Mouse (Mus musculus): Measurements from ENCODE around the gene Sertad2. TPM values are rescaled to one million over a fixed set of nuclear protein-coding genes. Genes with fewer than 3 reads are reported as not detected.

The Sertad2 gene
- polyA plus RNA-seq, 1 experiment from 2014 or later: 19.4 TPM

DNA sequence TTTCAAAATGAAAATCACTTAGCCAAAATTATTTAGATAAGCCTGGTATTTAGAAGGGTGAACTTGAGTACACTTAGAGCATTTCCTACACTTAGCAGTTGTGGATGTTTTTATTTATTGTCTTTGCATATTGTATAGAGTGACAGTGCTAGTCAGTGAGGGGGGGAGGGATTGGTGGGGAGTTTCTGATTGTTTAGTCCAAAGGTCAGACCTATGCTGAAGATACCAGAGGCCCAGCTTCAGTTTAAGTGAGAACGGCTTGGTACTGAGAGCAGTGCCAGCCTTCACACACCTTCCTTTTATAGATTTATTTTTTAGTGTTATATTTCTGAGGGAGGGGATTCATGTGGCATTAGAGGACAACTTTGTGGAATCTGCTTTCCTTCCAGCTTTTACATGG, 91.5 kb downstream of the Sertad2 start:
- no peak overlapping the region for H3K4me3 ChIP-seq (ENCODE audit: low read depth, low read length)
- H3K9me3 ChIP-seq (ENCODE audit: control insufficient read depth, low read length): no peaks in the 10 kb centered on the region
- H3K9ac ChIP-seq (ENCODE audit: low read length): no peak overlapping the region
- no peak for ATAC-seq (ENCODE audit: low FRiP score)
- no peaks in the 10 kb centered on the region for H3K36me3 ChIP-seq (ENCODE audit: control insufficient read depth, insufficient read depth, low read length)
- DNase-seq (ENCODE audit: low spot score, missing footprints): no peak
- H3K27me3 ChIP-seq (ENCODE audit: control insufficient read depth, insufficient read depth, low read length): no peaks in the 10 kb centered on the region
- no peak overlapping the region for H3K27ac ChIP-seq (ENCODE audit: low read depth, low read length)
- WGBS: 90% methylated on average over 1 of the region's 1 CpGs
- 0 out of 2 replicates have a peak overlapping the region, but pooled peaks have one; percentile 5 for H3K4me2 ChIP-seq
- peaks cover 36% of the 10 kb centered on the region for H3K4me1 ChIP-seq (ENCODE audit: control insufficient read depth, insufficient read depth, low read length)

- ATAC-seq (ENCODE audit: low FRiP score): no peak
- Histone ChIP-seq H3K9ac (ENCODE audit: low read length) (peak overlapping the region; percentile 3; the same call in 1 of the 2 replicates), H3K9me3 (ENCODE audit: control insufficient read depth, low read length) (no peaks in the 10 kb centered on the region), H3K4me2 (peak overlapping the region; percentile 3; the same call in 1 of the 2 replicates), H3K36me3 (ENCODE audit: control insufficient read depth, insufficient read depth, low read length) (no peaks in the 10 kb centered on the region), H3K27me3 (ENCODE audit: control insufficient read depth, insufficient read depth, low read length) (no peaks in the 10 kb centered on the region), H3K4me3 (ENCODE audit: low read depth, low read length) (no peak overlapping the region), H3K27ac (ENCODE audit: low read depth, low read length) (peak overlapping the region; percentile 58), H3K4me1 (ENCODE audit: control insufficient read depth, insufficient read depth, low read length) (peaks cover 47% of the 10 kb centered on the region)
- 32% methylated on average over 6 of the region's 6 CpGs for WGBS
- DNase-seq (ENCODE audit: low spot score, missing footprints): peak; percentile 81
Observed at GRCm38 (mm10) chr11:20635646-20636045, 92.6 kb downstream of the Sertad2 start.

DNA sequence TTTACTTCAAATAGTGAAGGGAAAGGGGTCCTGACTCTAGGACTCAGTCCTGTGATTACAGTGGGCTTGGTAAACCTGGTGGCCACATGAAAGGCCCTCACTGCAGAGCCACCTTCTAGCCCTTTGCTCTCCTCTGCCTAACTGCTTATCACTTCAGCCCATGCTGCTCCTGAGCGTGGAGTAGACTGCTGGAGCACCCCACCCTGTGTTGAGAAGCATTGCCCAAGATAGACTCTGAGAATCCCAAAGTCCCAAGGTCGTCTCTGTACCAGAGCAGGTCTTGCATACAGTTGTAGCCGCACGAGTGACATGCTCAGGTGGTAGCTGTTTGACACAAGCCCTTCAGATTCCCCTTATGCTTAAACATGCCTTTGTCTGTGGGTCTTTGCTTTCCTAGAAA, 93.1 kb downstream of the Sertad2 start:
- H3K27ac ChIP-seq (ENCODE audit: low read depth, low read length): no peak overlapping the region

GRCm38 (mm10) chr11:20637060-20637459, 94.0 kb downstream of the Sertad2 start:
- DNase-seq (ENCODE audit: low spot score, missing footprints): peak; percentile 65
- no peaks in the 10 kb centered on the region for H3K27me3 ChIP-seq (ENCODE audit: control insufficient read depth, insufficient read depth, low read length)

More for the DNA sequence above, 93.1 kb downstream of the Sertad2 start:
- peaks cover 50% of the 10 kb centered on the region for H3K4me1 ChIP-seq (ENCODE audit: control insufficient read depth, insufficient read depth, low read length)
- no peaks in the 10 kb centered on the region for H3K27me3 ChIP-seq (ENCODE audit: control insufficient read depth, insufficient read depth, low read length)
- WGBS: 55% methylated on average over 4 of the region's 4 CpGs
- no peaks in the 10 kb centered on the region for H3K9me3 ChIP-seq (ENCODE audit: control insufficient read depth, low read length)
- H3K4me3 ChIP-seq (ENCODE audit: low read depth, low read length): no peak overlapping the region
- peak; percentile 83 for DNase-seq (ENCODE audit: low spot score, missing footprints)
- no peaks in the 10 kb centered on the region for H3K36me3 ChIP-seq (ENCODE audit: control insufficient read depth, insufficient read depth, low read length)
- H3K4me2 ChIP-seq: no peak overlapping the region
- H3K9ac ChIP-seq (ENCODE audit: low read length): no peak overlapping the region
- ATAC-seq (ENCODE audit: low FRiP score): no peak

DNA sequence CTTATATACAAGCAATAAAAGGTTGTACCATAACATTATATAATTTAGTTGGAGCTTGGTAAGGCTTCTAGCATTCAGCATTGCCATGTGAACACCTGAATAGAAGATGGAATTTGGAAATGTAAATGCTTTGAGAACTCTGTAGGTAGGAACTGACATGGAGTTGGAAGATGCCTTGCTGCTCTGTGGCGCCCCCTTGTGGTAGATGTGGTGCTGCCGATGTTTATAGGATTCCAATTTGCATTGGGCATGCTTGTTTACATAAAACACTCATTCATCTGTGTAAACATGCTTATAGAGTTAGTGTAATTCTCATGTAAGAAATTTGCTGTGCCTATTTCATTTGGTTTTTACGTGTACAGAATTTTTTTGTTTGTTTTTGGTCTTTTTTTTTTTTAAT, 95.8 kb downstream of the Sertad2 start:
- H3K36me3 ChIP-seq (ENCODE audit: control insufficient read depth, insufficient read depth, low read length): no peaks in the 10 kb centered on the region
- DNase-seq (ENCODE audit: low spot score, missing footprints): peak; percentile 98
- no peak overlapping the region for H3K4me3 ChIP-seq (ENCODE audit: low read depth, low read length)
- peaks cover 41% of the 10 kb centered on the region for H3K4me1 ChIP-seq (ENCODE audit: control insufficient read depth, insufficient read depth, low read length)
- H3K9me3 ChIP-seq (ENCODE audit: control insufficient read depth, low read length): no peaks in the 10 kb centered on the region
- H3K4me2 ChIP-seq: no peak overlapping the region
- H3K27me3 ChIP-seq (ENCODE audit: control insufficient read depth, insufficient read depth, low read length): no peaks in the 10 kb centered on the region
- no peak overlapping the region for H3K9ac ChIP-seq (ENCODE audit: low read length)
- no peak for ATAC-seq (ENCODE audit: low FRiP score)
- 28% methylated on average over 3 of the region's 3 CpGs for WGBS
- no peak overlapping the region for H3K27ac ChIP-seq (ENCODE audit: low read depth, low read length)

More at GRCm38 (mm10) chr11:20637060-20637459, 94.0 kb downstream of the Sertad2 start:
- Histone ChIP-seq H3K27ac (ENCODE audit: low read depth, low read length) (no peak overlapping the region), H3K9me3 (ENCODE audit: control insufficient read depth, low read length) (no peaks in the 10 kb centered on the region), H3K9ac (ENCODE audit: low read length) (no peak overlapping the region), H3K36me3 (ENCODE audit: control insufficient read depth, insufficient read depth, low read length) (no peaks in the 10 kb centered on the region), H3K4me1 (ENCODE audit: control insufficient read depth, insufficient read depth, low read length) (peaks cover 50% of the 10 kb centered on the region), H3K4me2 (no peak overlapping the region), H3K4me3 (ENCODE audit: low read depth, low read length) (no peak overlapping the region)
- ATAC-seq (ENCODE audit: low FRiP score): no peak

DNA sequence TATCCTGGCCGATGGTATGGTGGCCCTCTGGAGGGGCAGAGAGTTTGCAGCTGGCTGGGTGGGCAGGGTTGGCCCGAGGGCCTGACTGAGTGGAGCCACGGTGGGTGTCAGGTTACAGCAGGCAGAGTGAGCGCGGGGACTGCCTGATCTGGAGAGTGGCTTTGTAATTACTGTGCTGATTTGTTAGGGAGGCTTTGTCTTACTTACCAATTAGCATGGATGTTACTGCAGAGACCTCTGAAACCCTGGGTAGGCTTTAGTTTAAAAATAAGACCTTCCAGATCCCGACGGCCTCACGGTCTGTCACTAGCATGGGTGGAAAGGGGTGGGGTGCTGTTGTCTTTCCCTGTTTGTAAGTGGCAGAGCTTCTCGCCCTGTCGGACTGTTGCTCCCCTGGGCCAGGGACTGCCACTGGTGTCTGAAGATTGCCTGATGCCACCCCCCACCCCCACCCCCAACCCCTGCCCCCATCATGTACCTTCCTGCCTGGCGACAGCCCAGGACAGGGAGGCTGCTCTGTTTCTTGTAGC, 96.9 kb downstream of the Sertad2 start:
- DNase-seq (ENCODE audit: low spot score, missing footprints) (peak; percentile 91), ATAC-seq (ENCODE audit: low FRiP score) (peak; percentile 90)
- H3K27me3 ChIP-seq (ENCODE audit: control insufficient read depth, insufficient read depth, low read length): no peaks in the 10 kb centered on the region
- H3K4me1 ChIP-seq (ENCODE audit: control insufficient read depth, insufficient read depth, low read length): peaks cover 43% of the 10 kb centered on the region
- peak overlapping the region; percentile 49 for H3K9ac ChIP-seq (ENCODE audit: low read length)
- H3K4me3 ChIP-seq (ENCODE audit: low read depth, low read length): peak overlapping the region; percentile 13; the same call in 1 of the 2 replicates
- peak overlapping the region; percentile 40 for H3K27ac ChIP-seq (ENCODE audit: low read depth, low read length)
- 1% methylated on average over 11 of the region's 11 CpGs for WGBS
- peak overlapping the region; percentile 36 for H3K4me2 ChIP-seq
- no peaks in the 10 kb centered on the region for H3K36me3 ChIP-seq (ENCODE audit: control insufficient read depth, insufficient read depth, low read length)
- no peaks in the 10 kb centered on the region for H3K9me3 ChIP-seq (ENCODE audit: control insufficient read depth, low read length)

GRCm38 (mm10) chr11:20642321-20642720, 99.3 kb downstream of the Sertad2 start:
- H3K9me3 ChIP-seq (ENCODE audit: control insufficient read depth, low read length): no peaks in the 10 kb centered on the region
- no peaks in the 10 kb centered on the region for H3K36me3 ChIP-seq (ENCODE audit: control insufficient read depth, insufficient read depth, low read length)
- no peaks in the 10 kb centered on the region for H3K27me3 ChIP-seq (ENCODE audit: control insufficient read depth, insufficient read depth, low read length)
- H3K4me2 ChIP-seq: no peak overlapping the region
- no peak overlapping the region for H3K4me3 ChIP-seq (ENCODE audit: low read depth, low read length)
- DNase-seq (ENCODE audit: low spot score, missing footprints) (no peak), ATAC-seq (ENCODE audit: low FRiP score) (no peak)
- no peak overlapping the region for H3K27ac ChIP-seq (ENCODE audit: low read depth, low read length)
- no peak overlapping the region for H3K9ac ChIP-seq (ENCODE audit: low read length)
- WGBS: 89% methylated on average over 5 of the region's 5 CpGs
- H3K4me1 ChIP-seq (ENCODE audit: control insufficient read depth, insufficient read depth, low read length): peaks cover 49% of the 10 kb centered on the region

- ATAC-seq (ENCODE audit: low FRiP score) (no peak), DNase-seq (ENCODE audit: low spot score, missing footprints) (no peak)
- no peaks in the 10 kb centered on the region for H3K36me3 ChIP-seq (ENCODE audit: control insufficient read depth, insufficient read depth, low read length)
- 67% methylated on average over 5 of the region's 5 CpGs for WGBS
- H3K9me3 ChIP-seq (ENCODE audit: control insufficient read depth, low read length): no peaks in the 10 kb centered on the region
- peaks cover 58% of the 10 kb centered on the region for H3K4me1 ChIP-seq (ENCODE audit: control insufficient read depth, insufficient read depth, low read length)
- H3K27me3 ChIP-seq (ENCODE audit: control insufficient read depth, insufficient read depth, low read length): no peaks in the 10 kb centered on the region
- no peak overlapping the region for H3K9ac ChIP-seq (ENCODE audit: low read length)
- no peak overlapping the region for H3K4me3 ChIP-seq (ENCODE audit: low read depth, low read length)
- H3K27ac ChIP-seq (ENCODE audit: low read depth, low read length): no peak overlapping the region
- H3K4me2 ChIP-seq: no peak overlapping the region
Observed at GRCm38 (mm10) chr11:20643161-20643560, 100.1 kb downstream of the Sertad2 start.

GRCm38 (mm10) chr11:20644166-20644565, 101.1 kb downstream of the Sertad2 start:
- Histone ChIP-seq H3K4me1 (ENCODE audit: control insufficient read depth, insufficient read depth, low read length) (peaks cover 66% of the 10 kb centered on the region), H3K4me3 (ENCODE audit: low read depth, low read length) (no peak overlapping the region), H3K9ac (ENCODE audit: low read length) (no peak overlapping the region), H3K9me3 (ENCODE audit: control insufficient read depth, low read length) (no peaks in the 10 kb centered on the region), H3K27ac (ENCODE audit: low read depth, low read length) (no peak overlapping the region), H3K27me3 (ENCODE audit: control insufficient read depth, insufficient read depth, low read length) (no peaks in the 10 kb centered on the region), H3K4me2 (no peak overlapping the region), H3K36me3 (ENCODE audit: control insufficient read depth, insufficient read depth, low read length) (no peaks in the 10 kb centered on the region)
- 76% methylated on average over 1 of the region's 1 CpGs for WGBS
- DNase-seq (ENCODE audit: low spot score, missing footprints): no peak
- no peak for ATAC-seq (ENCODE audit: low FRiP score)

Data from midbrain, embryonic 11.5 days (tissue).